Mouse (Mus musculus): Measurements from ENCODE around the gene AW146154.
"Not testable (repeated sequence)": the region's sequence is repeated elsewhere in the genome, so short reads cannot be mapped to it uniquely, and the experiment has no call there.

Gene AW146154

DNA sequence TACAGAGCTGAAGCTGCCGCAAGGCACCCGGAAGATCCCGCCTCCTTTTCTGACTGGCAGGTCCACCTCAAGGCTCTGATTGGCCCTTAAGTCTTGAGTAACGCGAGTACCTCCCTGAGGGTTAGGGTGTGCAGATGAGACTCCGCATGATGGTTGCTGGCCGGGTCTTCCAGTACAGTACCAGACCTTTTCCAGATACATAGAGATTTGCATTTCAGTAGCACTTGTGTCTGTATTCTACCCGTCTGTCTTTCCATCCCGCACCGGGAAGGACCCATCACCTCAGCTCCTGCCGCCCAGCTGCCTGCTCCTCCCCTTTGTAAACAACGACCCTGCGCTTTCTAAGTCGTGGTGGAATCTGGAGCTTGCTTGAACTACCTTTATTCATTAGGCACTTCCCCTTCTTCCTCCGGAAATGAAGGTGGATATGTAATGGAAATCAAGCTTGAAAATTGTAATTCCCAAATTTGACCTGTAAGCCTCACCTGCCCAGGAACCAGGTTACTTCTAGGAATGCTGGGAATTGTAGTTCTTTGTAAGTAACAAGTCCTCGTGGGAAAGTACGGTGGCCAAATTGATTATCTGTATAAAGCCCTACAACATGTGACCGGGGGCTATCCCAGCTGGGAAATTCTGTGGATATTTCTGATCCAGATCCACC lies at the start of gene AW146154, which contains the start of gene Gm20449:
TSS of gene AW146154 (minus strand) at position 502 of the 661 bp plus-strand sequence.
TSS of gene Gm20449 (minus strand) at position 29 of the 661 bp plus-strand sequence.
- DNase-seq (ENCODE audit: low read depth in 1 of 2, low spot score in 2 of 2): peak; percentile 82 to 93

DNA sequence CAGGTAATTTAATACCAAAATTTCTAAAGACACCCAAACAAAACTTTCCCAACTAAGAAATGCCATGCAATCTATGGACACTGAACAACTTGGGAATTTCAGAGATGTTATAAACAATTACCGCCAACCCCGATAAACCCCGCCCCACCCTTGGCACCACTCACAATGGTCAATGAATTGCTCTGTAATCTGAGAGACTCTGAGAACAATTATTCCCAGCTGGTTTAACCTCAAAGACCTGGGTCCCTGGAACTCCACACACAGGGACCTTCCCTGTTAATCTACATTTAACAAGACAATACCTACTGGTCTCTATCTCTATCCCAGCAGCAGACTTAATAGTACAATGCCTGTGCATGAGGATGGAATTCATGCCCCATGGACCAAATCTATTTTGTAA lies 13.0 kb upstream of the AW146154 start:
- DNase-seq (ENCODE audit: low read depth in 1 of 2, low spot score in 2 of 2): no peak

DNA sequence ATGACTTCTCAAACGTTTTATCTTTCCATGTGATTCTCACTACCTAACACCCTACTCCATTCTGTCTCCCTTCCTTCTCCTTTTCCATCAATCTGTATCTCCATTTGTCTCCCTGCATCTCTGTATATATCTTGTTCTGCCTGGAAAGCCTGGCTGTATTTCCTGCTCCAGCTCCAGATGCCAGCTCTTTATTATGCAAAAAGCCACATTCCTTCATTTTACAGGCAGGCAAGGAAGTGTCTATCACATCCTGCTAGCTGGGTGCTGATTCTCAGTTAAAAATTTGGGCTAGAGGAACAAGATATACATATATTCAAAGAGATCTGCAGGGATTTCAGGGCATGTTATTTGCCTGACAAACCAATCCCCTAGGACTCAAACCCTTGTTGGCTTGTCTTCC lies 12.5 kb upstream of the AW146154 start:
- no peak for DNase-seq (ENCODE audit: low read depth in 1 of 2, low spot score in 2 of 2)

DNA sequence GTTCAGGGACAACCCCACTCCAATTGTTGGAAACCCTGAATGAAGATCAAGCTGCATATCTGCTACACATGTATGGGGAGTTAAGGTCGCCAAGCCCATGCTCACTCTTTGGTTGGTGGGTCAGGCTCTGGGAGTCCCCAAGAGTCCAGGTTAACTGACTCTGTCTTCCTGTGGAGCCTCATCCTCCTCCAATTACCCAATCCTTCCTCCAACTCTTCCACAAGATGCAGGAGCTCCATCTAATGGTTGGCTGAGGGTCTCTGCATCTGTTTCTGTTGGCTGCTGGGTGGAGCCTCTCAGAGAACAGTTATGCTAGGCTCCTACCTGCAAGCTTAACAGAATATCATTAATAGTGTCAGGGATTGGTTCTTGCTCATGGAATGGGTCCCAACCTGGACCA lies 2.7 kb upstream of the AW146154 start:
- no peak for DNase-seq (ENCODE audit: low read depth in 1 of 2, low spot score in 2 of 2)

DNA sequence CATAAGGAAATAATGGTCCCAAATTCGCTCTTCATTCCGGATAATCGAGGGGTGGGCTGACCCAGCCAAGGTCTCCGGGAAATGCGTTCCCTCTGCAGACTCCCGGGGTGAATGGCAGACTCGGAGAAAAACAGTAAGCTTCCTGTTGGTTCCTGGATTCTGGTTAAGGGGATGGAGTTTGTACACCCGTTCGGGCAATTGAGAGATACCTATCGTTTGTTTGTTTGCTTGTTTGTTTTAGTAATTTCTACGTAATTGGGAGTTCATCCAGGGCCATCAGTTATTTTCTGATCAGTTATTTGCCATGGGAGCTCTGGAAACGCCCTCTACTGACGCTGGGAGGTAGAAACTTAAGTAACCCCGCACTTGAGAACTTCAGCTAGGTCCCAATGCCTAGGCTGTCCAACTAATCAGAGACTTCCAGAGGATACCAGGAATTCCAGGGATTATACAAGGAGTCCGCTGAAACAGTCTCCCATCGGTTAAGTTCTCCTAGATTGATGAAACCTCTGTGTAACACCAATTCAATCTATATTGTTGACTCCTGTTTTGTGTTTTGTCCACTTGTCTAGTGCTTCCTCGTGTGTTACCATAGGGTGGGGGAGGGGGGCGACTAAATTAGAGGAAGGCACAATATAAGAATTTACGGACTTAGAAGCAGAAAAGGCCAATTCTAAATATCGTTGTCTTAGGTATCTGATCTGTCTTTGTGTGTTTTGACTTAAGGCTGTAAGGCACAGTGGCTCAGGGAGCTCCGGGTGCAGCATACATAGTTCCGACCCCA lies 653 bp upstream of the AW146154 start:
- DNase-seq (ENCODE audit: low read depth in 1 of 2, low spot score in 2 of 2): peak in 1 of 2 experiments; percentile 53

DNA sequence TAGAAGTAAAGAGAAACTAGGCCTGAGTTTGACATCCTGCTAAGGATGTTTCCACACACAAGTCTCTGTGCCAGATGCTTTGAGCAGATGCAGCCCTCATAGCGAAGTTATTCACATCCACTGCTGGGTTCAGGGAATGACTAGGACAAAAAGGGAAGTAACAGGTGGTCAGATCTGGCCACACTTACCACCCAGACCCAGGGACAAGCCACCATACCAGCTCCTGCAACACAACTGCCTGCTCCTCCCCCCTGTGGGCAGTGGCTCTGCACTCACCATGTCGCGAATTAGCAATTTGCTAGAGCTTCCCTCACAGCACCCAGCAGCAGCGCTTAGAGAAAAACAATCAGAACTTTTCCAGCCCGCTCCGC lies 687 bp downstream of the AW146154 start:
- DNase-seq (ENCODE audit: low read depth in 1 of 2, low spot score in 2 of 2): not testable (repeated sequence)

DNA sequence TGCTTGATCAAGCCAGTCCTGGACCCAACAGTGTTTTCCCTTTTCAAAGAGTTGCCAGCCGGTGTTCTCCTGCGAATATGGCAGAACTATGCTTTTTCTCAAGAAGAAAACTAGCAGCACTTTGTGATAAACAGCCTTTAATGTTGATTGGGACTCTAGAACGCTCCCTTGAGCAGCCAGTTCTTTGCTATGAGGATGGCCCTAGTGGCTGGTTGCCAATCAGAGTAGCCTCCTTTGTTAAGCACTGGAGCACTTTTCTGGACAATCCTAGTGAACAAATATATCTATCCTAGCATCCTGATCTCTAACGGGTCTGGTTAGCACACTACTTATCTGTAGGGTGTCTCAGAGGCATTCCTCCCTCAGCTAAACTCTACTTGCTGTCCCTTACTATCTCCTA lies 1.2 kb downstream of the AW146154 start:
- DNase-seq (ENCODE audit: low read depth in 1 of 2, low spot score in 2 of 2): not testable (repeated sequence)

DNA sequence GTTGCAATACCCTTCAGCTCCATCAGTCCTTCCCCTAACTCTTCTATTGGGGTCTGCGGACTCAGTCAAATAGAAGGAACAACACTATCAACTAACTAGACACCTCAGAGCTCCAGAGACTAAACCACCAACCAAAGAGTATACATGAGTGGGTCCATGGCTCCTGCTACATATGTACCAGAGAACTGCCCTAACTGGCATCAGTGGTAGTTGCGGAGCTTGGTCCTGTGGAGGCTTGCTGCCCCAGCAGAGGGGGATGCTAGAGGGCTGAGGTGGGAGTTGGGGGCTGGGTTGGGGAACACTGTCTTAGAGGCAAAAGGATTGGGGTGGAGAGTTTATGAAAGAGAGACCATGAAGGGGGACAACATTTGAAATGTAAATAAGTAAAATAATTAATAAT lies 1.8 kb downstream of the AW146154 start:
- DNase-seq (ENCODE audit: low read depth in 1 of 2, low spot score in 2 of 2): no peak

DNA sequence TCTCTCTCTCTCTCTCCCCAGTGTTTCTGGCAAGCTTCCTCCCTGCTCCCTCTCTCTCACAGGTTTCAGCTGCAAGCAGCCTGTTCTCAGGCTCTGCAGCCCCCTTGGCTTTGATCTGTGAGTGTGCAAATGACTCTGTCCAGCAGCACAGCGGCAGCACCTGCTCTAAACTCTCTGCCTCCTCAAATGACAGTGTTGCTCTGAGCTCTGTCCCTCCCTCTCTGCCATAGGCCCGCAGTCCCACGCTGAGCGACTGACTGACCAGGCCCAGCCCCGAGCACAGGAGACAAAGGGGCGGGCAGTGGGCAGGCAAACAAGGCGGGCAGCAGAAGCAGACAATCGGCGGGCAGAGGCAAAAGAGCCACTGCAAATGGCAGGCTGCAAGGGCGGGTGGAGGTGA lies 47.8 kb downstream of the AW146154 start:
- no peak for DNase-seq (ENCODE audit: low read depth in 1 of 2, low spot score in 2 of 2)

DNA sequence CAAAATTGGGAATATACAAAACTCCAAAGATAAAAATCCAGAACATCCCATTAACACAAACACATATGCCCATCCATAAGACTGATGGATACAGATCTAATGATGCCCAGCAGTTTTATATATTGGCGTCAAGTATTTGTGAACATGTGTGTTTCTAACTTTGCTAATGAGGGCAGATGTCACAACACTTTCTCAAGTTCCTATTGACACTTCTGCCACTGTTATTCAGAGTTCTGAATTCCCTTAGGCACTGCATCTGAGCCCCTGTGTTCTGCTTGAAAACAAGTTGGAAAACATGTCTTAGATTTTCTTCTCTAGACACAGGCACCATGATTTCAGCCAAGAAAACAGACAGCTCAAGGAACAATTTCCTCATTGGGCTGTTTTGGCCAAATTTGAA lies 51.1 kb downstream of the AW146154 start, which contains the start of gene Vmn2r57:
TSS of gene Vmn2r57 (minus strand) at position 101 of the 400 bp plus-strand sequence.
- not testable (repeated sequence) for DNase-seq (ENCODE audit: low read depth in 1 of 2, low spot score in 2 of 2)

Data from monocyte, adult 2 months (primary cell).